Mouse (Mus musculus) midbrain, embryonic 13.5 days (tissue): ENCODE measurements at regions not wholly inside any gene's neighbourhood (a gene's known extent, or its start where the extent isn't known, plus 50 kb on each side); places are given as distances from the start of the nearest gene placed in this dataset.

ENCODE experiments used
- ATAC-seq: fragments of 200-750 bp; cut with Nextera tagmentation; 2 replicates; pipeline ENCODE4 v1.8.0; 2017; ENCODE audit warnings: mild to moderate bottlenecking, moderate TSS enrichment, moderate library complexity
- H3K27ac ChIP-seq: fragments of 300-500 bp; sonication (generic); 2 replicates; pipeline ENCODE4 v1.5.1; 2015; ENCODE audit warnings: inconsistent platforms, mild to moderate bottlenecking, moderate library complexity
- H3K27me3 ChIP-seq: fragments of 300-500 bp; sonication (generic); 2 replicates; pipeline ENCODE4 v1.6.1; 2015; ENCODE audit warnings: mild to moderate bottlenecking, inconsistent platforms
- H3K36me3 ChIP-seq: fragments of 300-500 bp; sonication (generic); 2 replicates; pipeline ENCODE4 v1.6.1; 2015; ENCODE audit warnings: mild to moderate bottlenecking, inconsistent platforms
- H3K4me1 ChIP-seq: fragments of 300-500 bp; sonication (generic); replicated peaks from 2 replicates; pipeline ENCODE4 v1.6.1; 2015; ENCODE audit warnings: inconsistent platforms
- H3K4me2 ChIP-seq: fragments of 300-500 bp; sonication (generic); replicated peaks from 2 replicates; pipeline ENCODE4 v1.6.1; 2015; ENCODE audit warnings: moderate library complexity, mild to moderate bottlenecking, inconsistent platforms
- H3K4me3 ChIP-seq: fragments of 300-500 bp; sonication (generic); replicated peaks from 2 replicates; pipeline ENCODE4 v1.5.1; 2015; ENCODE audit warnings: mild to moderate bottlenecking, inconsistent platforms
- H3K9ac ChIP-seq: fragments of 300-500 bp; sonication (generic); replicated peaks from 2 replicates; pipeline ENCODE4 v1.6.1; 2015; ENCODE audit warnings: mild to moderate bottlenecking, inconsistent platforms
- H3K9me3 ChIP-seq: fragments of 300-500 bp; sonication (generic); 2 replicates; pipeline ENCODE4 v1.6.1; 2016; ENCODE audit warnings: mild to moderate bottlenecking, inconsistent platforms
- WGBS: fragments of 180-500 bp; shearing (Covaris S2); methylation state at CpG from one replicate; pipeline ENCODE4 v1.1.7; 2015; 5-methylcytosine and 5-hydroxymethylcytosine counted together

DNA sequence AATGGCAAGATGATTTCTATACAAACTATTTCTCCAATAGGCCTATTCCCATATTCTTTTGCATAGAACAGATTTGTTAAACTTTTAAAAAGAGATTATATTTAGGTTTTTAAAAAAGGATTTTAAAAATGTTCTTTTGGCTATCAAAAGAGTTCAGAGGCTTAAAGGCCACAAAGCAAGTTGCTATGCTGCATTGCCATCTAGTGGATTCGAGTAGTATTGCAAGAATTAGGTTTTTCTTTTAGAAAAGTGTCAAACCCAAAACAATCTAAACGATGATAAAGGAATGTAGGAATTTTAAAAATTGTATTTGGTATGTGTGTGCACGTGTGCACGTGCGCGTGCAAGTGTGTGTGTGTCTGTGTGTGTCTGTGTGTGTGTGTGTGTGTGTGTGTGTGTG lies 73.0 kb upstream of the Ifngr1 start:
- H3K27me3 ChIP-seq, result no peaks in the 10 kb centered on the region
- H3K4me1 ChIP-seq, result no peaks in the 10 kb centered on the region
- H3K27ac ChIP-seq, result no peak overlapping the region
- no peak overlapping the region for H3K4me2 ChIP-seq
- H3K9me3 ChIP-seq, result no peaks in the 10 kb centered on the region
- WGBS, result 9% methylated on average over 6 of the region's 6 CpGs
- H3K36me3 ChIP-seq, result no peaks in the 10 kb centered on the region
- H3K9ac ChIP-seq, result no peak overlapping the region
- ATAC-seq, result no peak
- H3K4me3 ChIP-seq, result no peak overlapping the region

DNA sequence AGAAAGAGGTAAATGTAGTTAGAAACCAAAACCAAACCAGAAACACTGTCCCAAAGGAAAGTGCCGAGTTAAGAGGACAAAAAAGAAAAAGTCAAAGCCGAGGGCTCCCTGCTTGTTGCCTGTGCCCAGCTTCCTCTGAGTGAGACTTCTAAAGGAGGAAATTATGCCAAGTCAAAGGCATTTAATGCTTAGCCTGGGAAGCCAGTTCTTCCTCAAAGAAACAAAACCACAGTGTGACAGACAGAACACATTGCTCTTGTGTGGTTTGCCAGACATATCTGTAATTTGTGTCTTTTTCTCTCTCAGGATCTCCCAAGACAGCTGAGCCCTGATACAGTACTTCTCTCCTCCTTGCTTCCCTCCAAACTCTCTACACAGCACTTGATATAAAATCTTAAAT lies 69.6 kb upstream of the Ifngr1 start:
- Histone ChIP-seq H3K4me1 (no peaks in the 10 kb centered on the region), H3K27ac (no peak overlapping the region)

GRCm38 (mm10) chr10:19525939-19526338 lies 65.8 kb upstream of the Ifngr1 start:
- no peak for ATAC-seq
- no peak overlapping the region for H3K27ac ChIP-seq
- H3K4me1 ChIP-seq, result no peaks in the 10 kb centered on the region
- no peaks in the 10 kb centered on the region for H3K9me3 ChIP-seq
- no peaks in the 10 kb centered on the region for H3K36me3 ChIP-seq
- no peak overlapping the region for H3K4me3 ChIP-seq
- no peak overlapping the region for H3K4me2 ChIP-seq
- no peaks in the 10 kb centered on the region for H3K27me3 ChIP-seq
- H3K9ac ChIP-seq, result no peak overlapping the region

More for the DNA sequence above, 69.6 kb upstream of the Ifngr1 start:
- H3K4me2 ChIP-seq, result no peak overlapping the region
- 59% methylated on average over 2 of the region's 2 CpGs for WGBS
- H3K36me3 ChIP-seq, result no peaks in the 10 kb centered on the region
- H3K27me3 ChIP-seq, result no peaks in the 10 kb centered on the region
- ATAC-seq, result no peak
- H3K9me3 ChIP-seq, result no peaks in the 10 kb centered on the region
- no peak overlapping the region for H3K9ac ChIP-seq
- no peak overlapping the region for H3K4me3 ChIP-seq

DNA sequence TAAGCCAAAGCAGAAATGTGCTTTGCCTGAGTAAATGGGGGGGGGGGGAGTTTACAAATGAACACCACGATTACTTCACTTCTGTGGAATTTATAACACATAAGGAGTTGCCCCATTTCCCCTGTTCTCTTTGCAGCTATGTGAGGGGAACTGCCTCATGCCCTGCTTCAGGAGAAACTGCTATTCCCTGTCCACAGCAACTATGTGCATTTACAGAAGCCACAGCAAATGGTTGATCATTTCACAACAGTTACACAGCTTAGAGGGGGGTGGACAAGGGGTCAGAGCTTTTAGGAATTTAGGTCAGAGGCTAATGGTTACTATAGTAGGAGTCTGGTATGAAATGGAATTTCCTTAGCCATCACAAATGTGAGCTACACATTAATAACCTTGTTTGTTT lies 65.4 kb upstream of the Ifngr1 start:
- H3K27me3 ChIP-seq, result no peaks in the 10 kb centered on the region
- no peak overlapping the region for H3K9ac ChIP-seq
- H3K9me3 ChIP-seq, result no peaks in the 10 kb centered on the region
- H3K4me3 ChIP-seq, result no peak overlapping the region
- no peaks in the 10 kb centered on the region for H3K4me1 ChIP-seq
- H3K27ac ChIP-seq, result no peak overlapping the region
- ATAC-seq, result no peak
- H3K36me3 ChIP-seq, result no peaks in the 10 kb centered on the region
- H3K4me2 ChIP-seq, result no peak overlapping the region
- WGBS, result 63% methylated on average over 1 of the region's 1 CpGs

GRCm38 (mm10) chr10:19529655-19530054 lies 62.1 kb upstream of the Ifngr1 start:
- no peaks in the 10 kb centered on the region for H3K36me3 ChIP-seq
- WGBS, result 93% methylated on average over 5 of the region's 5 CpGs

GRCm38 (mm10) chr10:19530056-19530455 lies 61.7 kb upstream of the Ifngr1 start:
- Histone ChIP-seq H3K4me3 (no peak overlapping the region), H3K4me2 (no peak overlapping the region), H3K36me3 (no peaks in the 10 kb centered on the region), H3K9ac (no peak overlapping the region), H3K27ac (no peak overlapping the region), H3K4me1 (no peaks in the 10 kb centered on the region), H3K9me3 (no peaks in the 10 kb centered on the region), H3K27me3 (no peaks in the 10 kb centered on the region)
- ATAC-seq, result no peak
- 95% methylated on average over 6 of the region's 6 CpGs for WGBS

More at GRCm38 (mm10) chr10:19529655-19530054, 62.1 kb upstream of the Ifngr1 start:
- Histone ChIP-seq H3K9me3 (no peaks in the 10 kb centered on the region), H3K4me1 (no peaks in the 10 kb centered on the region), H3K27me3 (no peaks in the 10 kb centered on the region), H3K27ac (no peak overlapping the region), H3K9ac (no peak overlapping the region), H3K4me2 (no peak overlapping the region), H3K4me3 (no peak overlapping the region)
- ATAC-seq, result no peak

GRCm38 (mm10) chr10:19531452-19531851 lies 60.3 kb upstream of the Ifngr1 start:
- Histone ChIP-seq H3K9me3 (no peaks in the 10 kb centered on the region), H3K4me2 (no peak overlapping the region), H3K27me3 (no peaks in the 10 kb centered on the region), H3K9ac (no peak overlapping the region), H3K4me1 (no peaks in the 10 kb centered on the region), H3K4me3 (no peak overlapping the region), H3K36me3 (no peaks in the 10 kb centered on the region), H3K27ac (no peak overlapping the region)
- WGBS, result 71% methylated on average over 1 of the region's 1 CpGs
- no peak for ATAC-seq

DNA sequence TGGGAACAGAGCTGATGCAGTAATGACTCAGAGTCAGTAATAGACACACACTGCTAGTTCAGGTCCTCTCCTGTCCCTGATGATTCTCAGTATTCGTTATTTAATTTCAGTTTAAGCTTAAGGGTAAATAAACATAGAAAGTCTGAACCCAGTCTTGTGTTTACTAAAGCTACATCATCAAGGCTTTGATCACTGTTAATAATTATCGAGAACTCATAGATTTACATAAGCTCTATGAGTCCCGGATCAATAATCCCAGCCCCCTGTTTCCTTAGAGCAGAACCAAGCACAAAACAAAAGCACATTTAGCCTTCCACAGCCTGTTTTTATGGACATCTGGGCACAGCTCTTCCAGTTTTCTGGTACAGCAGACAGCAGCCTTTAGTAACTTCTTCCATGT lies 59.0 kb upstream of the Ifngr1 start:
- no peaks in the 10 kb centered on the region for H3K36me3 ChIP-seq
- H3K9ac ChIP-seq, result no peak overlapping the region
- no peaks in the 10 kb centered on the region for H3K27me3 ChIP-seq
- no peak overlapping the region for H3K4me2 ChIP-seq
- ATAC-seq, result no peak
- H3K9me3 ChIP-seq, result no peaks in the 10 kb centered on the region
- WGBS, result 83% methylated on average over 3 of the region's 3 CpGs
- no peak overlapping the region for H3K27ac ChIP-seq
- no peak overlapping the region for H3K4me3 ChIP-seq
- H3K4me1 ChIP-seq, result no peaks in the 10 kb centered on the region

GRCm38 (mm10) chr10:19533846-19534245 lies 57.9 kb upstream of the Ifngr1 start:
- H3K4me1 ChIP-seq, result no peaks in the 10 kb centered on the region
- ATAC-seq, result no peak
- no peak overlapping the region for H3K27ac ChIP-seq
- H3K9me3 ChIP-seq, result no peaks in the 10 kb centered on the region
- H3K36me3 ChIP-seq, result no peaks in the 10 kb centered on the region
- H3K9ac ChIP-seq, result no peak overlapping the region
- 87% methylated on average over 1 of the region's 1 CpGs for WGBS
- H3K4me2 ChIP-seq, result no peak overlapping the region
- H3K27me3 ChIP-seq, result no peaks in the 10 kb centered on the region
- no peak overlapping the region for H3K4me3 ChIP-seq
